ENCODE assay signal across 18 mouse cellular contexts in the genomic region with DNA sequence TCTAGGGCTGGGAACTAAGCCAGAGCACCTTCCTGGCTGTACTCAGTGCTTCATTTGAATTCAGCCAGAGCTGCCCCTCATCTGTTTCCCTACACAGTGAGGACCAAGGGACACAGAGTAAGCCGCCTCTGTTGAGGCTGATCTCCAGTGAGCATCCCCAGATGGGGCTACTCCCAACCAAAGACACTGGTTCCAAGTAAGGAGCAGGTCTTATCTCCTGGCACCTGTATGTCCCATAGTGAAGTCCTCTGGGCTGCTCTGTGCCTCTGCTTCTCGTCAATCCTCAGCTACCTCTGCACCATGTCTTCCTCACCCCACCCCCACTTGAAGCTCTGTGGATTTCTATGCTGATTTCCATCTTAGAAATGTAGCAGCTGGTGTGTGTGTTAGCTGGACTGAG. TPM values are rescaled to one million over a fixed set of nuclear protein-coding genes. Genes with fewer than 3 reads are reported as not detected.
DNase-seq lines count a peak whose midpoint lies in the region; ATAC-seq and TF ChIP-seq lines count a peak whose summit lies in the region.
"Had no signal": no experiment of that assay in that cellular context is flagged by ENCODE, and none has a peak within 500 bp of the region (broad histone marks: within the 10 kb centered on the region; RNA-seq: fewer than 3 reads in every experiment).

No protein-coding gene starts in this region.

- no peaks in the 10 kb centered on the region for H3K9me3 ChIP-seq in stomach, embryonic 14.5 days (ENCODE audit: control insufficient read depth, low read depth, low read length)
- H3K9me3 ChIP-seq in stomach, postnatal 0 days (ENCODE audit: control insufficient read depth, low read length), result no peaks in the 10 kb centered on the region
- no peaks in the 10 kb centered on the region for H3K9me3 ChIP-seq in liver, postnatal 0 days (ENCODE audit: low read length)
- no peaks in the 10 kb centered on the region for H3K9me3 ChIP-seq in hindbrain, postnatal 0 days (ENCODE audit: low read length)
- H3K9me3 ChIP-seq: embryonic facial prominence, embryonic 12.5 days; limb, embryonic 12.5 days; neural tube, embryonic 13.5 days had no signal

- no peak overlapping the region for H3K4me2 ChIP-seq in stomach, embryonic 14.5 days (replicated peaks; ENCODE audit: low read depth, low read length)
- H3K4me2 ChIP-seq in stomach, postnatal 0 days (replicated peaks; ENCODE audit: low read depth), result no peak overlapping the region
- peak overlapping the region; percentile 51 for H3K4me2 ChIP-seq in liver, postnatal 0 days (ENCODE audit: low read depth, low read length)
- H3K4me2 ChIP-seq in hindbrain, postnatal 0 days (ENCODE audit: low read depth, low read length), result no peak overlapping the region
- H3K4me2 ChIP-seq: embryonic facial prominence, embryonic 12.5 days; limb, embryonic 12.5 days; neural tube, embryonic 13.5 days had no signal

- H3K27ac ChIP-seq in stomach, embryonic 14.5 days (ENCODE audit: low read length), result no peak overlapping the region
- no peak overlapping the region for H3K27ac ChIP-seq in stomach, postnatal 0 days (replicated peaks)
- peak overlapping the region; percentile 87 for H3K27ac ChIP-seq in liver, postnatal 0 days (ENCODE audit: low read depth)
- no peak overlapping the region for H3K27ac ChIP-seq in hindbrain, postnatal 0 days
- H3K27ac ChIP-seq: embryonic facial prominence, embryonic 12.5 days; heart, adult 2 months; limb, embryonic 12.5 days; neural tube, embryonic 13.5 days had no signal

- H3K36me3 ChIP-seq in stomach, embryonic 14.5 days (ENCODE audit: control insufficient read depth, insufficient read depth, low read length), result no peaks in the 10 kb centered on the region
- no peaks in the 10 kb centered on the region for H3K36me3 ChIP-seq in stomach, postnatal 0 days (ENCODE audit: control insufficient read depth, insufficient read depth, low read length)
- no peaks in the 10 kb centered on the region for H3K36me3 ChIP-seq in liver, postnatal 0 days (replicated peaks; ENCODE audit: insufficient read depth, low read length)
- no peaks in the 10 kb centered on the region; the same call in 1 of the 2 replicates for H3K36me3 ChIP-seq in hindbrain, postnatal 0 days (ENCODE audit: insufficient read depth, low read length)
- H3K36me3 ChIP-seq: embryonic facial prominence, embryonic 12.5 days; limb, embryonic 12.5 days; neural tube, embryonic 13.5 days had no signal

- TF ChIP-seq CTCF in stomach, postnatal 0 days (IDR thresholded peaks at IDR 0.05; ENCODE audit: low read depth), result no peak
- TF ChIP-seq CTCF in liver, postnatal 0 days (IDR thresholded peaks at IDR 0.05; ENCODE audit: low read depth), result no peak
- TF ChIP-seq CTCF in hindbrain, postnatal 0 days (IDR thresholded peaks at IDR 0.05; ENCODE audit: low read depth), result no peak

- peaks cover 5% of the 10 kb centered on the region; the same call in 1 of the 2 replicates for H3K4me1 ChIP-seq in stomach, embryonic 14.5 days (ENCODE audit: control insufficient read depth, insufficient read depth, low read length)
- H3K4me1 ChIP-seq in stomach, postnatal 0 days (replicated peaks; ENCODE audit: control insufficient read depth, insufficient read depth), result no peaks in the 10 kb centered on the region
- H3K4me1 ChIP-seq in liver, postnatal 0 days (ENCODE audit: insufficient read depth), result peaks cover 55% of the 10 kb centered on the region
- peaks cover 4% of the 10 kb centered on the region for H3K4me1 ChIP-seq in hindbrain, postnatal 0 days (ENCODE audit: insufficient read depth, low read length)

- H3K4me3 ChIP-seq in stomach, embryonic 14.5 days (ENCODE audit: low read depth, low read length), result no peak overlapping the region
- no peak overlapping the region for H3K4me3 ChIP-seq in stomach, postnatal 0 days (ENCODE audit: low read depth, low read length)
- no peak overlapping the region; the same call in 1 of the 2 replicates for H3K4me3 ChIP-seq in liver, postnatal 0 days (ENCODE audit: low read depth, low read length)
- no peak overlapping the region for H3K4me3 ChIP-seq in hindbrain, postnatal 0 days (ENCODE audit: low read length)
- H3K4me3 ChIP-seq: embryonic facial prominence, embryonic 12.5 days; heart, adult 2 months; limb, embryonic 12.5 days; neural tube, embryonic 13.5 days had no signal

- peak; percentile 17; the same call in 1 of the 2 replicates for ATAC-seq in stomach, embryonic 14.5 days (ENCODE audit: insufficient number of reproducible peaks, insufficient read depth, low FRiP score, low read depth)
- no peak for ATAC-seq in stomach, postnatal 0 days (ENCODE audit: low FRiP score, low TSS enrichment)
- ATAC-seq in liver, postnatal 0 days, result peak; percentile 55
- ATAC-seq in hindbrain, postnatal 0 days, result no peak
- ATAC-seq: forebrain, embryonic 16.5 days had no signal

- H3K27me3 ChIP-seq in stomach, embryonic 14.5 days (ENCODE audit: control insufficient read depth, insufficient read depth, low read length), result no peaks in the 10 kb centered on the region
- no peaks in the 10 kb centered on the region for H3K27me3 ChIP-seq in stomach, postnatal 0 days (ENCODE audit: control insufficient read depth, insufficient read depth, low read length)
- H3K27me3 ChIP-seq in liver, postnatal 0 days (ENCODE audit: insufficient read depth, low read length), result no peaks in the 10 kb centered on the region
- H3K27me3 ChIP-seq in hindbrain, postnatal 0 days (ENCODE audit: insufficient read depth, low read length), result no peaks in the 10 kb centered on the region
- H3K27me3 ChIP-seq: embryonic facial prominence, embryonic 12.5 days; limb, embryonic 12.5 days; neural tube, embryonic 13.5 days had no signal

- WGBS in stomach, embryonic 14.5 days, result 62% methylated on average over 2 of the region's 2 CpGs
- 79% methylated on average over 2 of the region's 2 CpGs for WGBS in stomach, postnatal 0 days
- WGBS in liver, postnatal 0 days (ENCODE audit: insufficient replicate concordance), result 54% methylated on average over 2 of the region's 2 CpGs
- WGBS in hindbrain, postnatal 0 days, result 77% methylated on average over 2 of the region's 2 CpGs

- no peak for DNase-seq in stomach, postnatal 0 days (ENCODE audit: low spot score)
- peak; percentile 80 for DNase-seq in liver
- peak; percentile 44 for DNase-seq in liver, postnatal 0 days
- no peak for DNase-seq in urinary bladder, adult 18-20 months (ENCODE audit: low spot score in 2 of 2)
- no peak for DNase-seq in lung, postnatal 36 days
- DNase-seq in hindbrain, postnatal 0 days (ENCODE audit: low spot score), result no peak
- DNase-seq: adrenal gland, postnatal 36 days; cerebellum, adult 9-11 months; gastrocnemius, postnatal 25 days; heart, adult 2 months; kidney, adult 2 months; kidney, postnatal 14 days; midbrain, embryonic 14.5 days had no signal

- no peak overlapping the region for H3K9ac ChIP-seq in stomach, embryonic 14.5 days (replicated peaks; ENCODE audit: low read depth, low read length)
- no peak overlapping the region for H3K9ac ChIP-seq in stomach, postnatal 0 days (ENCODE audit: low read length)
- peak overlapping the region; percentile 49 for H3K9ac ChIP-seq in liver, postnatal 0 days (replicated peaks)
- H3K9ac ChIP-seq in hindbrain, postnatal 0 days (replicated peaks; ENCODE audit: low read length), result no peak overlapping the region
- H3K9ac ChIP-seq: embryonic facial prominence, embryonic 12.5 days; limb, embryonic 12.5 days; neural tube, embryonic 13.5 days had no signal

- no peak for TF ChIP-seq EP300 in stomach, postnatal 0 days (optimal IDR thresholded peaks at IDR 0.05)
- peak; percentile 88 for TF ChIP-seq EP300 in liver, postnatal 0 days (IDR thresholded peaks at IDR 0.05; ENCODE audit: low read depth)

RNA-seq across cellular contexts. Expression of gene H3f3a, which starts 4.3 kb away (rescaled TPM):
- polyA plus RNA-seq in stomach, embryonic 14.5 days (2014; fragmentation: Nextera tagmentation; extraction: Ambion mirVana), result 2,483 and 2,506 TPM in 2 replicates
- polyA plus RNA-seq in stomach, postnatal 0 days (2015; fragmentation: Nextera tagmentation; extraction: Ambion mirVana), result 1,633 and 1,693 TPM in 2 replicates
- polyA plus RNA-seq in liver, postnatal 0 days (2015; fragmentation: Nextera tagmentation; extraction: Ambion mirVana), result 1,306 and 1,327 TPM in 2 replicates
- 1,143 and 1,334 TPM in 2 replicates for total RNA-seq in hindbrain, postnatal 0 days (2014; rRNA removed)
- 1,977 and 1,992 TPM in 2 replicates for polyA plus RNA-seq in hindbrain, postnatal 0 days (2015; fragmentation: Nextera tagmentation; extraction: Ambion mirVana)

RNA-seq across cellular contexts. Expression of gene Sde2, which starts 32.9 kb away (rescaled TPM):
- polyA plus RNA-seq in stomach, embryonic 14.5 days (2014; fragmentation: Nextera tagmentation; extraction: Ambion mirVana), result 34.7 and 35.2 TPM in 2 replicates
- 18.8 and 20.0 TPM in 2 replicates for polyA plus RNA-seq in stomach, postnatal 0 days (2015; fragmentation: Nextera tagmentation; extraction: Ambion mirVana)
- polyA plus RNA-seq in liver, postnatal 0 days (2015; fragmentation: Nextera tagmentation; extraction: Ambion mirVana), result 11.5 and 11.8 TPM in 2 replicates
- 11.1 and 13.1 TPM in 2 replicates for total RNA-seq in hindbrain, postnatal 0 days (2014; rRNA removed)
- 21.4 and 21.7 TPM in 2 replicates for polyA plus RNA-seq in hindbrain, postnatal 0 days (2015; fragmentation: Nextera tagmentation; extraction: Ambion mirVana)

Comparison
In these comparisons a context has a peak if more than half of its experiments do, and no peak if none do; other contexts are left out.
1. ATAC-seq: peak in stomach, embryonic 14.5 days (single experiment) and liver, postnatal 0 days (single experiment); none in stomach, postnatal 0 days (single experiment) and hindbrain, postnatal 0 days (single experiment).
2. DNase-seq: peak in liver (single experiment) and liver, postnatal 0 days (single experiment); none in stomach, postnatal 0 days (single experiment), urinary bladder, adult 18-20 months (0 of 2), lung, postnatal 36 days (single experiment) and hindbrain, postnatal 0 days (single experiment).